Mouse (Mus musculus): ENCODE results near the gene Slc9a5.

Slc9a5 gene

GRCm38 (mm10) chr8:105354549-105354948 lies 5.9 kb downstream of the Slc9a5 start:
- no peak for DNase-seq (ENCODE audit: low spot score)

- no peak for DNase-seq (ENCODE audit: low spot score)
These were observed 6.8 kb downstream of the Slc9a5 start for GRCm38 (mm10) chr8:105355179-105356024.

GRCm38 (mm10) chr8:105356681-105357080 lies 8.0 kb downstream of the Slc9a5 start:
- no peak for DNase-seq (ENCODE audit: low spot score)

GRCm38 (mm10) chr8:105359208-105359607 lies 10.6 kb downstream of the Slc9a5 start:
- DNase-seq (ENCODE audit: low spot score) = no peak

- no peak for DNase-seq (ENCODE audit: low spot score)
These were observed 11.0 kb downstream of the Slc9a5 start for GRCm38 (mm10) chr8:105359646-105360045.

- no peak for DNase-seq (ENCODE audit: low spot score)
These were observed 13.4 kb downstream of the Slc9a5 start for GRCm38 (mm10) chr8:105361751-105362702.

GRCm38 (mm10) chr8:105367107-105367506 lies 18.5 kb downstream of the Slc9a5 start:
- no peak for DNase-seq (ENCODE audit: low spot score)

- no peak for DNase-seq (ENCODE audit: low spot score)
These were observed 23.8 kb downstream of the Slc9a5 start for GRCm38 (mm10) chr8:105372473-105372872.

GRCm38 (mm10) chr8:105373032-105373431 lies 24.4 kb downstream of the Slc9a5 start, which contains the start of gene Plekhg4:
TSS of gene Plekhg4 (plus strand) at chr8:105373274.
- DNase-seq (ENCODE audit: low spot score) = no peak

- DNase-seq (ENCODE audit: low spot score) = peak; percentile 45
These were observed 25.9 kb downstream of the Slc9a5 start for GRCm38 (mm10) chr8:105374513-105374966.

- peak; percentile 57 for DNase-seq (ENCODE audit: low spot score)
These were observed 30.0 kb downstream of the Slc9a5 start for GRCm38 (mm10) chr8:105378673-105379072.

- no peak for DNase-seq (ENCODE audit: low spot score)
These were observed 31.7 kb downstream of the Slc9a5 start for GRCm38 (mm10) chr8:105380308-105380707.

- no peak for DNase-seq (ENCODE audit: low spot score)
These were observed 35.4 kb downstream of the Slc9a5 start for GRCm38 (mm10) chr8:105384070-105384469.

GRCm38 (mm10) chr8:105387151-105387550 lies 38.5 kb downstream of the Slc9a5 start:
- DNase-seq (ENCODE audit: low spot score) = no peak

GRCm38 (mm10) chr8:105389096-105389495 lies 40.5 kb downstream of the Slc9a5 start:
- no peak for DNase-seq (ENCODE audit: low spot score)

GRCm38 (mm10) chr8:105393089-105393787 lies 44.6 kb downstream of the Slc9a5 start:
- DNase-seq (ENCODE audit: low spot score) = no peak

- no peak for DNase-seq (ENCODE audit: low spot score)
These were observed 45.3 kb downstream of the Slc9a5 start for GRCm38 (mm10) chr8:105393915-105394314.

- DNase-seq (ENCODE audit: low spot score) = no peak
These were observed 49.1 kb downstream of the Slc9a5 start for GRCm38 (mm10) chr8:105397747-105398146.

GRCm38 (mm10) chr8:105400016-105400415 lies 51.4 kb downstream of the Slc9a5 start:
- no peak for DNase-seq (ENCODE audit: low spot score)

GRCm38 (mm10) chr8:105403467-105403866 lies 54.8 kb downstream of the Slc9a5 start:
- no peak for DNase-seq (ENCODE audit: low spot score)

GRCm38 (mm10) chr8:105404496-105404895 lies 55.9 kb downstream of the Slc9a5 start:
- no peak for DNase-seq (ENCODE audit: low spot score)

GRCm38 (mm10) chr8:105406416-105406815 lies 57.8 kb downstream of the Slc9a5 start:
- no peak for DNase-seq (ENCODE audit: low spot score)
